In the genomic region with DNA sequence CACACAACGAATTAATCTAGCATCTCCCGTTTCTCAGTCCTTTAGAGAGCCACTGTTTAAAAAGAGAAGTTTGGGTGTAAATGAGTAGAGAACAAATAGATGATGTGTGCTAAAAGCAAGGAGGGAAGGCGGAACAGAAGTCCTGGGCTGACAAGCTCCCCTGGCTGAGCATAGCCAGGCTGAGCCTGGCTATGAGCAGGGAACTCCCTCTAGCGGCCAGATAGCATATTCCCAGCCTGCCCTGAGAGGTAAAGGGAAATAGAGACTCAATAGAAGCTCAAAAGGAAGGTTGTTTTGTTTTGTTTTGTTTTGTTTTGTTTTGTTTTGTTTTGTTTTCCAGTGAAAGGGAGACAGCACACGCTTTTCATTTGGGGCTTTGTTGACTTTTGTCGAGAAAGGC, we compare ENCODE assay signal across 9 mouse cellular contexts. TPM values are rescaled to one million over a fixed set of nuclear protein-coding genes. Genes with fewer than 3 reads are reported as not detected.
DNase-seq lines count a peak whose midpoint lies in the region; ATAC-seq and TF ChIP-seq lines count a peak whose summit lies in the region.
"Had no signal": no experiment of that assay in that cellular context is flagged by ENCODE, and none has a peak within 500 bp of the region (broad histone marks: within the 10 kb centered on the region; RNA-seq: fewer than 3 reads in every experiment).

No protein-coding gene starts in this region.

- WGBS in embryonic facial prominence, embryonic 10.5 days, result 32% methylated on average over 6 of the region's 6 CpGs
- 31% methylated on average over 6 of the region's 6 CpGs for WGBS in hindbrain, embryonic 16.5 days
- WGBS in midbrain, postnatal 0 days, result 27% methylated on average over 6 of the region's 6 CpGs

- intact Hi-C loops in left cerebral cortex, postnatal 10 days (cut with DNase I), result loop anchor here (10.0 kb wide), 1 partner anchor 245 kb away; no protein-coding TSS in a partner anchor

- no peak overlapping the region for H3K9ac ChIP-seq in hindbrain, embryonic 16.5 days (ENCODE audit: low read depth, low read length)
- H3K9ac ChIP-seq in midbrain, postnatal 0 days (replicated peaks; ENCODE audit: low read length, poor library complexity, severe bottlenecking), result no peak overlapping the region

- 0 out of 2 replicates have a peak, but pooled peaks cover 8% of the 10 kb centered on the region for H3K27me3 ChIP-seq in embryonic facial prominence, embryonic 10.5 days (replicated peaks; ENCODE audit: low read depth, poor library complexity, severe bottlenecking)
- H3K27me3 ChIP-seq in hindbrain, embryonic 16.5 days (replicated peaks; ENCODE audit: control insufficient read depth, insufficient read depth, low read length), result no peaks in the 10 kb centered on the region
- no peaks in the 10 kb centered on the region for H3K27me3 ChIP-seq in midbrain, postnatal 0 days (ENCODE audit: insufficient read depth, low read length)

- TF ChIP-seq CTCF in midbrain, postnatal 0 days (IDR thresholded peaks at IDR 0.05), result peak; percentile 94

- H3K9me3 ChIP-seq in embryonic facial prominence, embryonic 10.5 days, result no peaks in the 10 kb centered on the region
- no peaks in the 10 kb centered on the region for H3K9me3 ChIP-seq in hindbrain, embryonic 16.5 days (ENCODE audit: control insufficient read depth, low read length)
- no peaks in the 10 kb centered on the region for H3K9me3 ChIP-seq in midbrain, postnatal 0 days (ENCODE audit: low read length)

- H3K4me2 ChIP-seq in hindbrain, embryonic 16.5 days (ENCODE audit: low read length), result no peak overlapping the region
- H3K4me2 ChIP-seq in midbrain, postnatal 0 days (ENCODE audit: low read depth, low read length, poor library complexity, severe bottlenecking), result no peak overlapping the region

- peak; percentile 34 for DNase-seq in ovary, postnatal 36 days (ENCODE audit: low spot score)
- DNase-seq in ovary, postnatal 10 days (ENCODE audit: low spot score), result no peak
- DNase-seq in adrenal gland, postnatal 36 days, result peak; percentile 70 to 74
- peak; percentile 67 for DNase-seq in embryonic facial prominence, embryonic 10.5 days (ENCODE audit: low spot score)
- peak; percentile 69 to 71 for DNase-seq in left cerebral cortex, postnatal 10 days (ENCODE audit: extremely low spot score in 1 of 2, low spot score in 2 of 2)
- DNase-seq in midbrain, postnatal 0 days (ENCODE audit: low spot score), result peak; percentile 86
- DNase-seq in thymus, postnatal 10 days (ENCODE audit: low spot score in 2 of 2), result peak; percentile 27 to 72

- H3K4me3 ChIP-seq in embryonic facial prominence, embryonic 10.5 days, result no peak overlapping the region
- no peak overlapping the region for H3K4me3 ChIP-seq in hindbrain, embryonic 16.5 days (ENCODE audit: low read length)
- H3K4me3 ChIP-seq in midbrain, postnatal 0 days (ENCODE audit: low read depth, low read length), result no peak overlapping the region

- H3K4me1 ChIP-seq in embryonic facial prominence, embryonic 10.5 days, result peaks cover 7% of the 10 kb centered on the region
- H3K4me1 ChIP-seq in hindbrain, embryonic 16.5 days (ENCODE audit: control insufficient read depth, insufficient read depth, low read depth, low read length), result no peaks in the 10 kb centered on the region
- H3K4me1 ChIP-seq in midbrain, postnatal 0 days (ENCODE audit: insufficient read depth, low read length), result no peaks in the 10 kb centered on the region

- peak; percentile 69; the same call in 1 of the 2 replicates for ATAC-seq in hindbrain, embryonic 16.5 days
- peak; percentile 41; the same call in 1 of the 2 replicates for ATAC-seq in midbrain, postnatal 0 days (ENCODE audit: low FRiP score)

- no peak overlapping the region for H3K27ac ChIP-seq in embryonic facial prominence, embryonic 10.5 days (replicated peaks)
- H3K27ac ChIP-seq in hindbrain, embryonic 16.5 days (ENCODE audit: low read depth, low read length), result no peak overlapping the region
- no peak overlapping the region for H3K27ac ChIP-seq in midbrain, postnatal 0 days (ENCODE audit: low read depth, low read length)

- no peaks in the 10 kb centered on the region for H3K36me3 ChIP-seq in embryonic facial prominence, embryonic 10.5 days (replicated peaks)
- H3K36me3 ChIP-seq in hindbrain, embryonic 16.5 days (ENCODE audit: control insufficient read depth, insufficient read depth, low read length), result no peaks in the 10 kb centered on the region
- no peaks in the 10 kb centered on the region for H3K36me3 ChIP-seq in midbrain, postnatal 0 days (ENCODE audit: insufficient read depth, low read length)

RNA-seq across cellular contexts. Expression of gene Nr2e3, which starts 8.9 kb away (rescaled TPM):
- not detected for total RNA-seq in adrenal gland, postnatal 36 days (2021)
- 0.21 and 0.51 TPM in 2 replicates for polyA plus RNA-seq in embryonic facial prominence, embryonic 10.5 days (2016; fragmentation: Nextera tagmentation; extraction: Ambion mirVana)
- not detected in 2 replicates for polyA plus RNA-seq in hindbrain, embryonic 16.5 days (2015; fragmentation: Nextera tagmentation; extraction: Ambion mirVana)
- total RNA-seq in left cerebral cortex, postnatal 10 days (2021), result not detected
- not detected in 2 replicates for total RNA-seq in midbrain, postnatal 0 days (2014; rRNA removed)
- not detected in 2 replicates for polyA plus RNA-seq in midbrain, postnatal 0 days (2015; fragmentation: Nextera tagmentation; extraction: Ambion mirVana)
- polyA plus RNA-seq: gonadal fat pad, adult 2 months had no signal
